Mouse (Mus musculus) right cerebral cortex, postnatal 10 days (tissue): Measurements from ENCODE around the gene Olfr1045.
"Not testable (repeated sequence)": the region's sequence is repeated elsewhere in the genome, so short reads cannot be mapped to it uniquely, and the experiment has no call there.

Source experiments
- DNase-seq, 2 experiments: peaks; one replicate each; pipeline ENCODE4 v3.0.0; 2021; ENCODE audit warnings: low spot score in 2 of 2

Gene Olfr1045

DNA sequence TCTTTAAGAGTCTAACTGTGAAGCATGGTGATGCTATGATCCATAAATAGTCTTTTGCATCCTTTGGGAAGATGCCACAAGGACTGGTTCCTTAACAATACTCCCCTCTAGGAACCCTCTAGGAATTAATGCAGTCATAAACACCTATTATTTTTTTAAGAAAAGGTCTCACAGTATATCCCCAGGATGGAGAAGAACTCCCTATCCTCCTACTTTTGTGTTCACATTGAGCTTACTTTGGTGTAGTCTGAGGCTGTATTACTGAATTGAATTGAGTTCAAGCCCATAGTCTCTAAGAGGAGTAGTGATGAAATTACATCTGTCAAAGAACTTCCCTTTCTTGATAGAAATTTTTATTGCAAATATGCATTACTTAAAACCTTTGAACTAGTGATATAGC, at the start of gene Olfr1045:
Gene Olfr1045 (minus strand): TSS at position 101 of the 400 bp plus-strand sequence.
- DNase-seq = no peak

DNA sequence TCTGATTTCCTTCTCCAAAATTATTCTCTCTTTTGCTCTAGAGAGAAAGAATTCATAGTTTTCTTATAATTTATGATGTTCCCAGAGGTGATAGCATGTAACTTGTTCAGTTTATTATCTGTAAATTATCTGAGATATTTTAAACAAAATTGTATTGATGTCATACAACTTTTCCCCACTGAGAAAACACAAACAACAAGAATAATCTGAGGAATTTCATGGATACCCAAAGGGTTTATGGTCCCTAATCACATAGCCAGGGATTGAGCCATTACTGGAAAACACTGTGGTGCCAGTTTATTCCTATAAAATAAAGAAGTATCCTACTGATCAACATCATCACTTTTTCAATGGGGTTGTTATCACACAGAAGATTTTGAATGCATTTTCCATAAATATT, 37.4 kb upstream of the Olfr1045 start, which contains the start of gene Olfr1048:
Gene Olfr1048 (minus strand): TSS at position 101 of the 400 bp plus-strand sequence.
- DNase-seq = no peak

DNA sequence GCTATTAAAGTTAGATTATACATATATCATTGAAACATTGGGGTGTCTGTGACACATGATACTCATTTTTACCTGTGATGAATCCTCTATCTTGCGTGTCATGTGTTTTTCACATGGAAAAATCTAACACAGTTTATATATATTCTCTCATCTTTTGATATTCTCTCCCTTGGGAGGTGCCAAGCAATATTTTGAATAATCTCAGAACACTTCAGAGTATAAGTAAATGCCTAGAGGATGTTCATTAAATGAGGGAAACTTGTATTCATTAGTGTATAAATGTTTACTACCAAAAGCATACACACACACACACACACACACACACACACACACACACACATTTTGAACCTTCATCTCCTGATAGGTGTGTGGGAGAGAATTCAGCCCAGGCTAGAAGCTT, 28.5 kb upstream of the Olfr1045 start, which contains the start of gene Olfr1047:
Gene Olfr1047 (minus strand): TSS at position 101 of the 400 bp plus-strand sequence.
- no peak for DNase-seq

DNA sequence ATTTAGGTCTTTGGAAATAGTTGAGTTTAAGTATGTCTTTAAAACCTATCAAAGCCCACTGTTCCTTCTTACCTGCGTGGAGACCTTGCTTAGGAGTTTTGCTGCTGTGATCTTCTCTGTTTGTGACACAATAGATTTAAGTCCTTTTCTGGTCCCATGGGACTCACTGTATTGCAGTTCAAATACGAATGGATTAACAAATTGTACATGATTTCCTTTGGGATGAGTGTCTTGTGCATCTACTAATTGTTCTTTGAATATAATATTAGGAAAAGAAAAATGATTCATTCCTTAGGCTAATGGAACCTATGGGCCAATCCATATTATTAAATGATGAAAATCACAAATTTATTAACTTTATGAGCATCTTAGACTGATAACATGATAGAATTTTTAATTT, 16.4 kb upstream of the Olfr1045 start, which contains the start of gene Olfr1046:
Gene Olfr1046 (minus strand): TSS at position 101 of the 400 bp plus-strand sequence.
- DNase-seq = no peak

DNA sequence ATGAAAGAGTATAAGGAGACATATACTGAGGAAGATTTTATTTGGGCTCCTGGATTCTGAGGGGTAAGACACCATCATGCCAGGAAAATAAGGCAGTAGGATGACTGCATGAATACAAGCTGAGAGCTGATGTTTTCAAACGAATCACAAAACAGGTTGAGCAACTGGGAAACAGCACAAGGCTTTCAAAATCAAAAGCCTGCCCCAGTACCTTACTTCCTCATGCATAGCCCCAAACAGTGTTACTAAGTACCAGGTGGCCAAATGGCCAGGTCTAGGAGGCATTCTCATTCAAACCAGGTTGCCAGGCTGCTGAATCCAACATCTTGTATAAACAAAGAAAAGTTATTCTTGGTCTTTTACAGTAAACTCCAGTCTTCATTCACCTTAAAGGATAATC, 6.9 kb downstream of the Olfr1045 start:
- no peak for DNase-seq

DNA sequence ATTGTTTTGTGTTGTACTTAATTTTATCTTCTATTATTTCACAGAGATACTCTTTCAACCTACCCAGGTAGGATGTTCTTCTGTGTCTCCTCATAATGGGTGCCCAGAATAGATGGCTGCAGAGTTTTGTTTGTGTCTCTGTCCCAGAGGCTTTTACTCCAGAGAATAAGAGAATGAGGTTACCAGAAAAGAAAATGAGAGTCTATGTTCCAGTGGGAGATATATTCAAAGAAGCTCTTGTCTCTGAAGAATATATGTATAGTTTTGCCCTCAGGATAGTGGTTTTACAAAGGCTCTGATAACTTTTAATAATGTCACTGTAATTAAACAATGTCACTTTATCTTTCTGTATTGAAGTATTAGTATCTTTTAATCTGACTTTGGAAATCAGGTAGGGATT, 17.2 kb downstream of the Olfr1045 start, which contains the start of gene Olfr52:
Gene Olfr52 (minus strand): TSS at position 101 of the 400 bp plus-strand sequence.
- no peak for DNase-seq

DNA sequence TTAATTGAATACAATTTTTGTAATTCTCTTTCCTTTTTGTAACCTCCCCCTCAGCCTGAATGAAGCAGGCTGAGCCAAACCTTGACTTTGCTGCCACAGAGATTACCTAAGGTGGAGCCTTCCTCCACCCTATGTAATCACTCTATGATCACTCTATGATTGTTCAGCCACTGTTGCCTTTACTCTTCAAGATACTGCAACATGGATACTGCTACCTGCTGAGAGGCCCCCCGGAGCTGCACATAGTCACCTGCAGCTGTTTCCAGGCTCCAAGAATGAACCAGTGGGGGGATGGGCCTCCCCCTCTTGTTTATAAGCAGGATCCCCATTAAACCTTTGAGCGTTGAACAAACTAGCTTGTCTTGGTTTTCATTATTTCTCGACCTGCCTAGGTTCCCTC, 22.9 kb downstream of the Olfr1045 start:
- no peak for DNase-seq

DNA sequence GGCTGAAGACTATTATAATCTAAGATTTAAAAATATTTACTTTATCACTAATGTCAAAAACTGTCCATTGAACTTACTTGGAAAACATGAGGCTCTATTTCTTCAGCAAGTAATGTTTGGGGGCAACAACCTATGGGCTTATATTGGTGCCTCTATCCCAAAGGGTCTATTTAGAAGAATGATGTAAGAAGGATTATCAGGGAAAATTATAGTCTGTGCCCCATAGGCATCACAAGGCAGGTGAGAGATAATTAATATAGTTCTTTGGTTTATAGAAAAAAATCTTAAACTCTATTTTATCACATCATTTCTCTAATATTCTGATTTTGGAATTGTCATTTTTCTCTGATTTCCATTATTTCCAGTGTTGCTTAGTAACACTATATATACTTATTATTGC, 25.1 kb downstream of the Olfr1045 start, which contains the start of gene Olfr1044:
Gene Olfr1044 (minus strand): TSS at position 101 of the 400 bp plus-strand sequence.
- no peak for DNase-seq

DNA sequence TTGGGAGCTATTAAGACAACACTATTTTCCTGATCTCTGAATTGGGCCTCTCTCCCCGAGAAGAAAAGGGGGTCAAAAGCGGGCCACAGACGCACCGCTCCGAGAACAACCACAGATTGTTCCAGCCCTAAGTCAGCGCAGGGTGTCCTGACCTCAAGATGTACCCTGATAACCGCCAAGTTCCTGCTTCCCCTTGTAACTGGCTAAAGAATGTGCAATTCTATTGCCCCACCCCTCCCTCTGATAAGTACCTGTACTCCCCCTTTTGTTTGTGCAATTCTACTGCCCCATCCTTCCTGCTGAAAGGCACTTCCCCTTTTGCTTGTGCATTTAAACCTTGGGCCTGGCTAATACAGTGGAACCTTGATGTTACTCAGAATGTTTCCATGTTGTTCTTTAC, 27.4 kb downstream of the Olfr1045 start:
- not testable (repeated sequence) for DNase-seq

DNA sequence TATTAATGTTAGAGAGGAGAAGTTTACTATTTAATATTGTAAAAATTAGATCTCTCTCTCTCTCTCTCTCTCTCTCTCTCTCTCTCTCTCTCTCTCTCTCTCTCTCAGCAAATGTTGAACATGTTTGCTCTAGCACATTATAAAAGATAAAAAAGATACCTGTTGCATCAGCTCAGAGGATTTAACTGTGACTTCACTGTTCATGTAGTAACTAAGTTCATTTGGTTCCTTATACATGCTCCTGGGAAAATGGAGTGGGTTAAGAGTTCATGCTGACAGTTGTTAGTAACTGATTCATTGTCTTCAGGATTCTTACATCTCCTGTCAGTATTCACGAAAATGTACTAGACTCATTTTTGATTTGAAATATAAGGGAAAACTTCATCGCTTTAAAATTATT, 35.4 kb downstream of the Olfr1045 start, which contains the start of gene Olfr1043:
Gene Olfr1043 (minus strand): TSS at position 101 of the 400 bp plus-strand sequence.
- DNase-seq = no peak

DNA sequence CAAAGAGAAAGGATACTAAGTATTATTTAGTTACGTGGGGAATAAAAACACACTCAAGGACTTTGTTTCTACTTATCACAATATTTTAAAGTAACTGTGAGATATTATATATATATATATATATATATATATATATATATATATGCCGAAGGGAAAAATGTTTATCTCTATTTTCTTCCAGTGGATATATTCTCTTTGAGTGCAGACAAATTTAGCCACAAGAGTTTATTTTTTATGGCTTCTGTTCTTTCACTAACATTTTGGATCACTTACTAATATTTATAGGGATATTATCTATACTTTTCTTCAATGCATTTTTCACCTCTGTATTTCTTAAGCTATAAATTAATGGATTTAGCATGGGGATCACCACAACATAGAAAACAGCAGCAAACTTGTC, 41.1 kb downstream of the Olfr1045 start, which contains the start of gene Olfr1042:
Gene Olfr1042 (minus strand): TSS at position 101 of the 400 bp plus-strand sequence.
- DNase-seq = no peak

DNA sequence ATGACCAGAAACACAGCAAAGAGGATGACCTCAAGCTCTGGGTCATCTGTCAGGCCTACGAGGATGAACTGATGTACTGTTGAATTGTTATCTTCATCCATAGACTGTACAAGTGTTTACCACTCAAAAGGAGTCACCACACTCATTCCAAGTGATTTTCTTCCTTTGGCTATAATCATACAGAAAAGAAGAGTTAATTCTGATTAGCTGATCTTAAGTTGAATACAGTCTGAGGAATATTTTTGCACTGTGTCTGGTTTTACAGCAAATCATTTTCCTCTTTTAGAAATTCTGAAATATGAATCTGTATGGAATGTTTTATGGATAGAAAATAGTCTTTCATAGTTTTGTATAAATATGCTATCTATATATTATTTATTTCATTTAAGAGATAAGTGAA, 56.2 kb downstream of the Olfr1045 start, which contains the start of gene Olfr1040:
Gene Olfr1040 (minus strand): TSS at position 101 of the 400 bp plus-strand sequence.
- no peak for DNase-seq
